Mouse (Mus musculus) 3T3-L1 (cell line): ENCODE measurements around the gene Olfr970.
"Not testable (repeated sequence)": the region's sequence is repeated elsewhere in the genome, so short reads cannot be mapped to it uniquely, and the experiment has no call there.

ENCODE experiments used
- DNase-seq: peaks from one replicate; pipeline ENCODE4 v3.0.0-alpha.2; 2015; ENCODE audit warnings: low read depth, low spot score

The Olfr970 gene

DNA sequence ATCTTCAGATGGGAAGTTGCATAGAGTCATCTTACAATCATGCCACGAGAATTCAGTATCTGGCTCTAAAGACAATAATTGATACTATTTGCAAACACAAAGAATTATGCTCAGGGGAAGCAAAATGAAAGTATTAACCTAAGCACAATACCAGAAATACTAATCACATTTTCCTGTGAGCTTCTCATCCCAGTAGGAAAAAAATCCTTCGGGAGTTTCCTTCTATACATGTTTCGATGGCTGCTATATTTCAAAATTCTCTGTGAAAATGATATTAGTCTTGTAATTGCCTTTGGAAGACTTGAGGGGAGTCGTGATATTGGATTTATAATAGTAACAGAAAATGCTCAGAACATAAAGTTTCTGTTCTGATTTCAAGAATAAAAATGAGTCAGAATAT, at the start of gene Olfr970:
Gene Olfr970, plus strand, starts transcription at position 301 of the 400 bp plus-strand sequence.
- no peak for DNase-seq

DNA sequence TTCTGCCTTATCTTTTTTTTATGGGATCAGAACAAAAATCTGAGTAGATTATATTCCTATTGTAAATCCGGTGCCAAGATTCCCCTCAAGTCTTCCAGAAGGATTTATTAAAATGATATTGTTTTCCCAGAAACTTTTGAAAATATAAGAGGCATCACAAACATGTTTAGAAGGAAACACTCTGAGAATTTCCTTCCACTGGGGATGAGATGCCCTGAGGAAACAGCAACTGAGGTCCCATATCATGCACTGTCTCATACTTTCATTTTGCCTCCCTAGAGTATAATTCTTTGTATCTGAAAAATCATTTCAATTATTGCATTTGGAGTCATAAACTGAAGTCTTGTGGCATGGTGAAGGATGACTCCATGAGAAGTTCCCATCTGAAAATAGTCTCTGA, 25.5 kb upstream of the Olfr970 start, which contains the start of gene Olfr968:
Gene Olfr968, minus strand, starts transcription at position 101 of the 400 bp plus-strand sequence.
- DNase-seq: no peak

DNA sequence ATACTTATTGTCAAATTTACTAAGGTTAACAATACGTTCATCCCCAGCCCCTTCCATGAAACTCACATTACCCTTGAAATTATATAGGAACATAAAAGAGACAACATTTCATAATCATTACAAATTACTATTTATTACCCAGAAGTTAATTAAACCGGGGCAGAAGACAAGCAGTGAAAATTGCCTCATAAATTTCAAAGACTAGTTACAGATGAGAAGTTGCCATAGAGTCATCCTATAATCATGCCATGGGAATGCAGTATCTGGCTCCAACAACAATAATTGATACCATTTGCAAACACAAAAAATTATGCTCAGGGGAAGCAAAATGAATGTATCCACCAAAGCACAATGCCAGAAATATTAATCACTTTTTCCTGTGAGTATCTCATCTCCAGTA, 18.1 kb upstream of the Olfr970 start, which contains the start of gene Olfr969:
Gene Olfr969, plus strand, starts transcription at position 388 of the 400 bp plus-strand sequence.
- no peak for DNase-seq

DNA sequence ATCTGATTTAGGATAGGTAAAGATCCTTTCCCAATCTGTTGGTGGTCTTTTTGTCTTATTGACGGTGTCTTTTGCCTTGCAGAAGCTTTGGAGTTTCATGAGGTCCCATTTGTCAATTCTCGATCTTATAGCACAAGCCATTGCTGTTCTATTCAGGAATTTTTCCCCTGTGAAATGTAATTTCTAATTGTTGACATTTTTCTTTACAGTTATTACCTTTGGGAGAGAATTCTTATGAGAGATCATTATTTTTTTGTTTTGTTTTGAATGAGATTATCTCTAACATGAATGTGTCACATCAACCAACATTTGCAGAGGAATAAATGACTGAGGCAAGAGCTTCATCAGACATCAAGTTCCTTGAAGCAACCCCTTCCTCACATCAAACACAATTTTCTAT, 27.9 kb downstream of the Olfr970 start, which contains the start of gene Olfr971:
Gene Olfr971, plus strand, starts transcription at position 301 of the 400 bp plus-strand sequence.
- DNase-seq: not testable (repeated sequence)

DNA sequence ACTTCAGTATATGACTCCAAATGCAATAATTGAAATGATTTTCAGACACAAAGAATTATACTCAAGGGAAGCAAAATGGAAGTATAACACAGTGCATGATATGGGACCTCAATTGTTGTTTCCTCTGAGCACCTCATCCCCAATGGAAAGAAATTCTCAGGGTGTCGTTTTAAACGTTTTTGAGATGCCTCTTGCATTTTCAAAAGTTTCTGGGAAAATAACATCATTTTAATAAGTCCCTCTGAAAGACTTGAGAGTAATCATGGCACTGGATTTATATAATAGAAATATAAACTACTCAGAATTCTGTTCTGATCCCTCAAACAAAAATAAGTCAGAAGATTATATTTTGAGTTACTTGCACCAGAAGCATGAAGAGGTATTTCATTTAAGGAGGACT, 57.5 kb downstream of the Olfr970 start, which contains the start of gene Olfr972:
Gene Olfr972, plus strand, starts transcription at position 301 of the 400 bp plus-strand sequence.
- DNase-seq: no peak
